Mouse (Mus musculus): ENCODE results near the gene Stx7. TPM values are rescaled to one million over a fixed set of nuclear protein-coding genes. Genes with fewer than 3 reads are reported as not detected.

The Stx7 gene
- polyA plus RNA-seq, 1 experiment from 2014 or later: 93.9 TPM

DNA sequence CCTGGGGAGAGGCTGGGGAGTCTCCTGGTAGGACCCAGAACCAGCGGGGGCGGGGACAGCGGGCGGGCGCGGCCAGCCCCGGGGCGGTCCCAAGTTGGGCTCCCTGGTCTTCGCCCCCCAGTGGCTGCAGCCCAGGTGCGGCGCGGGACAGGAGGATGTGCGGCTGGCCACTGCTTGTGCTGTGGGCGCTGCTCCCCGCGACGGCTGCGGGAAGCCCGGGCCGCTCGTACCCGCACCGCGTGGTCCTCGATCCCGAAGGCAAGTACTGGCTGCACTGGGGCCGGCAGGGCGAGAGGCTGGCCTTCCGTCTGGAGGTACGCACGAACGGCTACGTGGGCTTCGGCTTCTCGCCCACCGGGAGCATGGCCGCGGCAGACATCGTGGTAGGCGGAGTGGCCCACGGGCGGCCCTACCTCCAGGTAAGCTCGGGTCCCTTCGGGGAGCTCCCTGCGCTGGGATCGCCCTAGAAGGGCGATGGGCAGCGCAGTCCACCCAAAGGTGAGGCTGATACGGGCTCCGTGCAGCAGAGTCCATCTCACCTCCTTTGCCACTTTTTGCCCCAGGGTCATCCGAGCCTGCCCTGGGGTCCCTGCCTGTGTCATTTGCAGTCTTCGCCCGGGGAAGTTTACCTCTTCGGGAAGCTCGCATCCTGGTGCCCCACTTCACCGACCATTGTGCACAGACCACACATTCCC is 74.5 kb downstream of the Stx7 start, which contains the start of gene Moxd1:
Gene Moxd1 (plus strand): TSS at position 69 of the 695 bp plus-strand sequence.
- Histone ChIP-seq H3K4me1 (ENCODE audit: control insufficient read depth, insufficient read depth, low read length) (peaks cover 4% of the 10 kb centered on the region; the same call in 1 of the 2 replicates), H3K36me3 (ENCODE audit: control insufficient read depth, insufficient read depth, low read length) (no peaks in the 10 kb centered on the region), H3K4me3 (ENCODE audit: low read depth, low read length) (peak within 1 kb of the TSS; percentile 54), H3K9ac (ENCODE audit: low read depth, low read length) (peak within 1 kb of the TSS; percentile 68), H3K27me3 (replicated peaks; ENCODE audit: control insufficient read depth, insufficient read depth, low read length) (peaks cover 30% of the 10 kb centered on the region), H3K4me2 (ENCODE audit: low read depth, low read length) (peak within 1 kb of the TSS; percentile 96), H3K27ac (replicated peaks; ENCODE audit: low read depth, low read length) (no peak within 1 kb of the TSS), H3K9me3 (ENCODE audit: control insufficient read depth, low read length) (no peaks in the 10 kb centered on the region)
- WGBS: 2% methylated on average over 25 of the region's 56 CpGs
- ATAC-seq (ENCODE audit: low read depth): peak; percentile 75
- peak; percentile 30 for DNase-seq (ENCODE audit: low spot score)

DNA sequence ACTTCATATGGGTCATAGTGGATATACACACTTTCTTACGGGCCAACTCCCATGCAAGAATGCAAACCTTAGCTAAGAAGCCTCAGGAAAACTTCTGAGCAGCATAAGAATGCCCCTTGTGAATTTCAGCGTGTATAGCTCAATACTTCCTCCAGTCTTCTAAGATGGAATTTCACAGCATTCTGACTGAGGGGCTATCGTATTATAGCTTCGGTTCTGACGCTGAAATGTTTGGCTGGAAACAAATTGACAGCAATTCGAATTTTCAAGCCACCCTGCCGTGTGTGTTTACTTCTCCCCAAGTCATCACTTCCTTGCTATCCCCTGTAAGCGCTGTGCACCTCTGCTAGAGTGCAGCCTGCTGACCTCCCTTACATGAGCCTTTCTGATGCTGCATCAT is 75.5 kb downstream of the Stx7 start:
- H3K27me3 ChIP-seq (replicated peaks; ENCODE audit: control insufficient read depth, insufficient read depth, low read length): peaks cover 30% of the 10 kb centered on the region

DNA sequence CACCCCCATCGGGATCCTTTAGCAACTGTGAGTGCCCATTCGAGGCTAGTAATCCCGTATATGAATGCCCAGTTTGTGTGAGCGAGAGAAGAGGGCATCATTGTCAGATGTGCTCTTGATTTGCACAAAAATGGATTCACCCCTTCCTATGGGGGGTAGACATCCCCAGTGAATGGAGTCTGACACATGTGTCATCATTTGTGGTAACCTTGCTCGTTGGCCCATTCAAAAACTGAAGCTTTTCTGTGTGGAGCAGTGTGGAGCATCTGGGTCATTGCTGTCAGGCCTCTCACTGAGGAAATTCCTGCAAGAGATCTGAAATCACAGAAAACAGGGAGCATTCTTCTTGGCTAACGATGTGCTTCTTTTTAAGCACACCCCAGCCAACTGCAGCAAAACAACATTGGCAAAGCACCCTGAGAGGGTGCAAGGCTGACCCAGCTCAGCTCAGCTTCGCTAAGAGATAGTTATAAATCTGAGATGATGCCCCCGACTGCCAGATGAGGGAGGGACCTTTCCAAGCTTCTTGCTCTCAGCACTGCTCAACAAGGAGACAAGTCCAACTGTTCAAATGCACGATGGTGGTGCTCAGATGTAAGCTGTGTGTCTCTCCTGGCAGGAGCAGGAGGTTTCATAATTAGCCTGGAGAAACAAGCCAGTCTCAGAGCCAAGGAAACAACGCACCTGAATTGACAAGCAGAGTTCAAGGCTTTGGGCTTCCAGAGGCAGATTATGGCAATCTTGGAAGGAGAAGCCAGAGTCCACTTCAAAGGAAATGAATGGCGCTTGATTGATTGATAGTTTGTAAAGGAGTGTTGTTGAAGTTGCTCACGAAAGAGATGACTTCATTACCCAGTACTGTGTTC is 79.4 kb downstream of the Stx7 start:
- H3K27ac ChIP-seq (replicated peaks; ENCODE audit: low read depth, low read length): no peak overlapping the region
- H3K9ac ChIP-seq (ENCODE audit: low read depth, low read length): no peak overlapping the region
- peaks cover 14% of the 10 kb centered on the region for H3K27me3 ChIP-seq (replicated peaks; ENCODE audit: control insufficient read depth, insufficient read depth, low read length)
- DNase-seq (ENCODE audit: low spot score) (no peak), ATAC-seq (ENCODE audit: low read depth) (peak; percentile 41; the same call in 1 of the 2 replicates)
- no peaks in the 10 kb centered on the region for H3K36me3 ChIP-seq (ENCODE audit: control insufficient read depth, insufficient read depth, low read length)
- WGBS: 61% methylated on average over 12 of the region's 12 CpGs
- H3K9me3 ChIP-seq (ENCODE audit: control insufficient read depth, low read length): no peaks in the 10 kb centered on the region
- H3K4me3 ChIP-seq (ENCODE audit: low read depth, low read length): no peak overlapping the region
- H3K4me1 ChIP-seq (ENCODE audit: control insufficient read depth, insufficient read depth, low read length): peaks cover 4% of the 10 kb centered on the region; the same call in 1 of the 2 replicates
- H3K4me2 ChIP-seq (ENCODE audit: low read depth, low read length): no peak overlapping the region

More for the DNA sequence above, 75.5 kb downstream of the Stx7 start:
- peak overlapping the region; percentile 96 for H3K4me2 ChIP-seq (ENCODE audit: low read depth, low read length)
- ATAC-seq (ENCODE audit: low read depth): no peak
- H3K9me3 ChIP-seq (ENCODE audit: control insufficient read depth, low read length): no peaks in the 10 kb centered on the region
- H3K9ac ChIP-seq (ENCODE audit: low read depth, low read length): no peak overlapping the region; the same call in 1 of the 2 replicates
- H3K27ac ChIP-seq (replicated peaks; ENCODE audit: low read depth, low read length): no peak overlapping the region
- DNase-seq (ENCODE audit: low spot score): no peak
- H3K36me3 ChIP-seq (ENCODE audit: control insufficient read depth, insufficient read depth, low read length): no peaks in the 10 kb centered on the region
- H3K4me1 ChIP-seq (ENCODE audit: control insufficient read depth, insufficient read depth, low read length): peaks cover 4% of the 10 kb centered on the region; the same call in 1 of the 2 replicates
- peak overlapping the region; percentile 54 for H3K4me3 ChIP-seq (ENCODE audit: low read depth, low read length)
- WGBS: 15% methylated on average over 8 of the region's 8 CpGs

DNA sequence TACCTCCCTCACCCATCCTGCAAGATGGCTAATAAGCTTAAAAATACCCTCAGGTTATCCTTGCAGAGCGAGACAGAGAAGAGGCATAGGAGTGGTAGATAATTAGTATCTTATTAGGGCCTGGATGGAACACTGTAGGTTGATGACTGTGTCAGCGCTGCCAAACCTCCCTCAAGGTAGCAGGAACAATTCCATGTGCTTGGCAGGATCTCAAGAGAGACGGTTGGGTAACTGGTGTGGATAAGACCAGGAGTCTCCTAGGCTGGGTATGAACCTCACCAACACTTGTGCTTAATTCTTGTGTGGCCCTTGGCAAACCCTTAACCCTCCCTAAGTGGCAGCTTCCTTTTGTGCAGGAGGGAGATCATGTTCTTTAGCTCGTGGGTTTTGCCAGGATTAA is 83.2 kb downstream of the Stx7 start:
- Histone ChIP-seq H3K9me3 (ENCODE audit: control insufficient read depth, low read length) (no peaks in the 10 kb centered on the region), H3K27ac (replicated peaks; ENCODE audit: low read depth, low read length) (no peak overlapping the region), H3K36me3 (ENCODE audit: control insufficient read depth, insufficient read depth, low read length) (no peaks in the 10 kb centered on the region), H3K9ac (ENCODE audit: low read depth, low read length) (no peak overlapping the region), H3K4me3 (ENCODE audit: low read depth, low read length) (no peak overlapping the region), H3K4me2 (ENCODE audit: low read depth, low read length) (no peak overlapping the region), H3K4me1 (ENCODE audit: control insufficient read depth, insufficient read depth, low read length) (no peaks in the 10 kb centered on the region), H3K27me3 (replicated peaks; ENCODE audit: control insufficient read depth, insufficient read depth, low read length) (no peaks in the 10 kb centered on the region)
- 62% methylated on average over 4 of the region's 4 CpGs for WGBS
- DNase-seq (ENCODE audit: low spot score) (peak; percentile 22), ATAC-seq (ENCODE audit: low read depth) (peak; percentile 31; the same call in 1 of the 2 replicates)

DNA sequence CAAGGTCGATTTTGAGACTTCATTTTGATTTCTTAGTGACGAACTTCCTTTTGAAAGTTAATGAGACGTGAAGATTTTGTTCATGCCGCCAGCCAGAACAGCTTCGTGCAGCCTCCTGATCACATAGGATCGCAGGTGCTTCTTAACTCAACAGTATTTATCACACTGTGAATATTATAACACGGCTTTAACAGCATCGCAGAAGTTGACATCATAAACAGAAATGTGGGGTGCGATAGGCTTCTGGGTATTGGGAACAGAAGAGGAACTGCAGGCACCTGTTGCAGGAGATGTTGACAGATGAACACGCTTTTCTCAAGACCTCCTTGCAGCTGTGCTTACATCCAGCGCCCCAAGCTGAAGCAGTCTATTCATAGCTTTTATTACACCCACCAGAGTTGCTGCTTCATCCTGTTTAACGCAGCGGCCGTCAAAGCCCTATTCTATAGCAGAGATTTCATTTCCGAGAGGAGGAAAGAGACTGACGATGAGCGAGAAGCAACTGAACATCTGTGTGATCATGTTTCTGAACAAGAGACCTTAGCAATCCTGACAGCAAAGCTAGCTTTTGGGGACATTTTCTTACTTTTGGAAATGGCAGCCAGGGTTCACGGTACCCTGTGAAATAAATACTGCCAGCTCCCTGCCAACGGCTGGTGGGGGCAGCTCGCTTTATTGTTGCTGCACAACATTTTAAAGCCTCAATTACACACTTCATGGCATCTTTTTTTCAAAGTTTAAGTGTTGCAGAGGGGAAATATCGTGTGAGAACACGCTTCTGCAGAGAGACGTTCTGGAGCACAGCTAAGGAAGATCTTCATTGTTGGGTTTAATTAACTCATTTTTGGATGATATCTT is 86.6 kb downstream of the Stx7 start:
- Histone ChIP-seq H3K9me3 (ENCODE audit: control insufficient read depth, low read length) (peaks cover 6% of the 10 kb centered on the region; the same call in 1 of the 2 replicates), H3K4me1 (ENCODE audit: control insufficient read depth, insufficient read depth, low read length) (no peaks in the 10 kb centered on the region), H3K27ac (replicated peaks; ENCODE audit: low read depth, low read length) (no peak overlapping the region), H3K27me3 (replicated peaks; ENCODE audit: control insufficient read depth, insufficient read depth, low read length) (no peaks in the 10 kb centered on the region), H3K4me3 (ENCODE audit: low read depth, low read length) (no peak overlapping the region), H3K4me2 (ENCODE audit: low read depth, low read length) (peak overlapping the region; percentile 13; the same call in 1 of the 2 replicates), H3K36me3 (ENCODE audit: control insufficient read depth, insufficient read depth, low read length) (no peaks in the 10 kb centered on the region), H3K9ac (ENCODE audit: low read depth, low read length) (no peak overlapping the region)
- ATAC-seq (ENCODE audit: low read depth) (peak; percentile 81; the same call in 1 of the 2 replicates), DNase-seq (ENCODE audit: low spot score) (peak; percentile 73)
- 61% methylated on average over 23 of the region's 23 CpGs for WGBS

Other genes starting within 250 kb of the Stx7 start
- not detected in 2 replicates for gene Taar1, start 228.9 kb upstream of the Stx7 start, polyA plus RNA-seq (2014; fragmentation: Nextera tagmentation; extraction: Ambion mirVana)
- gene Taar2, start 210.7 kb upstream of the Stx7 start, polyA plus RNA-seq (2014; fragmentation: Nextera tagmentation; extraction: Ambion mirVana): 0.21 TPM in 1 of 2 replicates, not detected in the other
- gene Taar3, start 199.7 kb upstream of the Stx7 start, polyA plus RNA-seq (2014; fragmentation: Nextera tagmentation; extraction: Ambion mirVana): not detected in 2 replicates
- gene Taar4, start 188.8 kb upstream of the Stx7 start, polyA plus RNA-seq (2014; fragmentation: Nextera tagmentation; extraction: Ambion mirVana): not detected in 2 replicates
- not detected in 2 replicates for gene Taar5, start 178.6 kb upstream of the Stx7 start, polyA plus RNA-seq (2014; fragmentation: Nextera tagmentation; extraction: Ambion mirVana)
- not detected in 2 replicates for gene Taar6, start 163.7 kb upstream of the Stx7 start, polyA plus RNA-seq (2014; fragmentation: Nextera tagmentation; extraction: Ambion mirVana)
- not detected in 2 replicates for gene Taar7a, start 155.8 kb upstream of the Stx7 start, polyA plus RNA-seq (2014; fragmentation: Nextera tagmentation; extraction: Ambion mirVana)
- gene Taar7b, start 149.4 kb upstream of the Stx7 start, polyA plus RNA-seq (2014; fragmentation: Nextera tagmentation; extraction: Ambion mirVana): not detected in 2 replicates
- gene Taar7d, start 122.1 kb upstream of the Stx7 start, polyA plus RNA-seq (2014; fragmentation: Nextera tagmentation; extraction: Ambion mirVana): not detected in 2 replicates
- gene Taar7e, start 111.7 kb upstream of the Stx7 start, polyA plus RNA-seq (2014; fragmentation: Nextera tagmentation; extraction: Ambion mirVana): not detected in 2 replicates
- gene Taar7f, start 99.8 kb upstream of the Stx7 start, polyA plus RNA-seq (2014; fragmentation: Nextera tagmentation; extraction: Ambion mirVana): not detected in 2 replicates
- not detected in 2 replicates for gene Taar8a, start 72.8 kb upstream of the Stx7 start, polyA plus RNA-seq (2014; fragmentation: Nextera tagmentation; extraction: Ambion mirVana)
- not detected in 2 replicates for gene Taar8b, start 57.0 kb upstream of the Stx7 start, polyA plus RNA-seq (2014; fragmentation: Nextera tagmentation; extraction: Ambion mirVana)
- gene Taar8c, start 47.4 kb upstream of the Stx7 start, polyA plus RNA-seq (2014; fragmentation: Nextera tagmentation; extraction: Ambion mirVana): not detected in 2 replicates
- not detected in 2 replicates for gene Taar9, start 39.8 kb upstream of the Stx7 start, polyA plus RNA-seq (2014; fragmentation: Nextera tagmentation; extraction: Ambion mirVana)
- gene Moxd1, start 74.2 kb downstream of the Stx7 start, polyA plus RNA-seq (2014; fragmentation: Nextera tagmentation; extraction: Ambion mirVana): 19.8 and 21.7 TPM in 2 replicates